Comparison of ENCODE assay signal across 9 mouse cellular contexts in the genomic region with DNA sequence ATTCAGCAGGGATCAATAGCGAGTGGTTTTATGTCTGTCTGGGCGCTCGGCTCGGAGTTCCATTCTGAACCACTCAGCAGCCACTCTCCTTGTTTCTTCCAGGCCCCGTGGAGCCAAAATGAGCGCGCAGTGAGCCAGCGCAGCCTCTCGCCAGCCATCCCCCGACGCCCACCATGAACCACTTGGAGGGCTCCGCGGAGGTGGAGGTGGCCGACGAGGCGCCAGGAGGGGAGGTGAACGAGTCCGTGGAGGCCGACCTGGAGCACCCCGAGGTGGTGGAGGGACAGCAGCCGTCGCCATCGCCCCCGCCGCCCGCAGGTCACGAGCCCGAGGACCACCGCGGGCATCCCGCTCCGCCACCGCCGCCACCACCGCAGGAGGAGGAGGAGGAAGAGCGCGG.
A peak's percentile ranks its signal among the peaks of the same experiment; 100 is the strongest.
DNase-seq lines count a peak whose midpoint lies in the region; ATAC-seq and TF ChIP-seq lines count a peak whose summit lies in the region.
"Had no signal": no experiment of that assay in that cellular context is flagged by ENCODE, and none has a peak within 500 bp of the region (broad histone marks: within the 10 kb centered on the region; RNA-seq: fewer than 3 reads in every experiment).

No protein-coding gene starts in this region.

- no peak for DNase-seq in heart, postnatal 14 days
- peak; percentile 6 for DNase-seq in ES-E14 (ENCODE audit: low read depth, low spot score)
- no peak for DNase-seq in heart, postnatal 0 days (ENCODE audit: low spot score)
- DNase-seq in ovary, postnatal 10 days (ENCODE audit: low spot score) = no peak
- no peak for DNase-seq in urinary bladder, postnatal 36 days (ENCODE audit: low spot score in 2 of 2)
- no peak for DNase-seq in adrenal gland, postnatal 4 days (ENCODE audit: low spot score in 2 of 2)

- H3K27ac ChIP-seq in heart, embryonic 12.5 days (ENCODE audit: poor library complexity, severe bottlenecking) = no peak overlapping the region
- no peak overlapping the region for H3K27ac ChIP-seq in ES-E14 (ENCODE audit: insufficient read depth, low read depth, low read length, poor library complexity, severe bottlenecking)
- no peak overlapping the region for H3K27ac ChIP-seq in heart, postnatal 0 days (ENCODE audit: low read depth)
- no peak overlapping the region for H3K27ac ChIP-seq in midbrain, embryonic 13.5 days

- WGBS in heart, embryonic 12.5 days = 15% methylated on average over 34 of the region's 37 CpGs
- 28% methylated on average over 34 of the region's 37 CpGs for WGBS in heart, postnatal 0 days
- WGBS in midbrain, embryonic 13.5 days = 23% methylated on average over 37 of the region's 37 CpGs

- peaks cover 64% of the 10 kb centered on the region for H3K27me3 ChIP-seq in heart, embryonic 12.5 days (replicated peaks)
- peaks cover 31% of the 10 kb centered on the region for H3K27me3 ChIP-seq in heart, postnatal 0 days (ENCODE audit: control insufficient read depth, insufficient read depth, low read length)
- peaks cover 75% of the 10 kb centered on the region for H3K27me3 ChIP-seq in midbrain, embryonic 13.5 days
- H3K27me3 ChIP-seq: CH12.LX had no signal

- H3K36me3 ChIP-seq in heart, embryonic 12.5 days = no peaks in the 10 kb centered on the region
- no peaks in the 10 kb centered on the region for H3K36me3 ChIP-seq in ES-E14 (ENCODE audit: control insufficient read depth, insufficient read depth, low read length, poor library complexity, severe bottlenecking)
- H3K36me3 ChIP-seq in heart, postnatal 0 days (replicated peaks; ENCODE audit: control insufficient read depth, insufficient read depth, low read length) = no peaks in the 10 kb centered on the region
- peaks cover 7% of the 10 kb centered on the region for H3K36me3 ChIP-seq in midbrain, embryonic 13.5 days

- H3K4me2 ChIP-seq in heart, embryonic 12.5 days = peak overlapping the region; percentile 68
- H3K4me2 ChIP-seq in heart, postnatal 0 days (ENCODE audit: low read depth, low read length) = peak overlapping the region; percentile 59
- peak overlapping the region; percentile 56 for H3K4me2 ChIP-seq in midbrain, embryonic 13.5 days (replicated peaks)

- peak overlapping the region; percentile 45 for H3K9ac ChIP-seq in heart, embryonic 12.5 days
- H3K9ac ChIP-seq in ES-E14 (ENCODE audit: insufficient read depth, low read depth, low read length, poor library complexity, severe bottlenecking) = peak overlapping the region; percentile 19; the same call in 1 of the 2 replicates
- no peak overlapping the region for H3K9ac ChIP-seq in heart, postnatal 0 days (replicated peaks; ENCODE audit: low read depth, low read length)
- peak overlapping the region; percentile 41 for H3K9ac ChIP-seq in midbrain, embryonic 13.5 days (replicated peaks)

- H3K9me3 ChIP-seq in heart, embryonic 12.5 days (replicated peaks) = no peaks in the 10 kb centered on the region
- no peaks in the 10 kb centered on the region for H3K9me3 ChIP-seq in ES-E14 (ENCODE audit: control insufficient read depth, insufficient read depth, low read depth, low read length)
- H3K9me3 ChIP-seq in heart, postnatal 0 days (replicated peaks; ENCODE audit: control insufficient read depth, low read length) = no peaks in the 10 kb centered on the region
- H3K9me3 ChIP-seq in midbrain, embryonic 13.5 days = no peaks in the 10 kb centered on the region

- no peak for TF ChIP-seq EP300 in heart, postnatal 0 days (IDR thresholded peaks at IDR 0.05; ENCODE audit: low read depth)

- in situ Hi-C loops in ES-E14 (cut with MboI; ENCODE audit: low sequenced_read_pairs in 2 of 2, unreplicated experiment in 2 of 2) = no loop called here

- no peak for TF ChIP-seq CTCF in heart, postnatal 0 days (IDR thresholded peaks at IDR 0.05; ENCODE audit: low read depth)

- no peak; the same call in 1 of the 2 replicates for ATAC-seq in heart, embryonic 12.5 days (ENCODE audit: insufficient number of reproducible peaks, low FRiP score)
- no peak for ATAC-seq in heart, postnatal 0 days (ENCODE audit: insufficient read depth, low read depth)
- peak; percentile 28 for ATAC-seq in midbrain, embryonic 13.5 days

- intact Hi-C loops in heart, postnatal 14 days (cut with DNase I) = no loop called here

- peak overlapping the region; percentile 45 for H3K4me3 ChIP-seq in heart, embryonic 12.5 days
- H3K4me3 ChIP-seq in ES-E14 (ENCODE audit: insufficient read depth in 1 of 2, low read depth in 1 of 2, low read length in 2 of 2, poor library complexity in 1 of 2, severe bottlenecking in 1 of 2) = peak overlapping the region; percentile 55 to 60; a peak in 3 of 4 replicates
- peak overlapping the region; percentile 41 for H3K4me3 ChIP-seq in heart, postnatal 0 days (ENCODE audit: low read depth, low read length)
- peak overlapping the region; percentile 41 for H3K4me3 ChIP-seq in midbrain, embryonic 13.5 days (replicated peaks)

- 0 out of 2 replicates have a peak, but pooled peaks cover 5% of the 10 kb centered on the region for H3K4me1 ChIP-seq in heart, embryonic 12.5 days (replicated peaks)
- no peaks in the 10 kb centered on the region for H3K4me1 ChIP-seq in ES-E14 (ENCODE audit: control insufficient read depth in 2 of 2, insufficient read depth in 2 of 2, low read length in 2 of 2, poor library complexity in 1 of 2)
- 0 out of 2 replicates have a peak, but pooled peaks cover 4% of the 10 kb centered on the region for H3K4me1 ChIP-seq in heart, postnatal 0 days (ENCODE audit: control insufficient read depth, insufficient read depth)
- peaks cover 14% of the 10 kb centered on the region for H3K4me1 ChIP-seq in midbrain, embryonic 13.5 days (replicated peaks)

TF ChIP-seq in ES-E14, 5 proteins besides CTCF, POLR2A, EP300 and RAD21:
- TF ChIP-seq MAFK (IDR thresholded peaks at IDR 0.05; ENCODE audit: insufficient read depth, low read depth, low read length) = no peak
- TF ChIP-seq ZNF384 (IDR thresholded peaks at IDR 0.05; ENCODE audit: low read depth, low read length) = no peak
- no peak for TF ChIP-seq CHD2 (IDR thresholded peaks at IDR 0.05; ENCODE audit: low read depth, low read length)
- TF ChIP-seq ZC3H11A (IDR thresholded peaks at IDR 0.05; ENCODE audit: borderline replicate concordance, low read depth, low read length) = no peak
- TF ChIP-seq HCFC1 (IDR thresholded peaks at IDR 0.05; ENCODE audit: borderline replicate concordance, insufficient read depth, low read length) = no peak
